Mouse (Mus musculus): ENCODE measurements around the gene Try5. TPM values are rescaled to one million over a fixed set of nuclear protein-coding genes. Genes with fewer than 3 reads are reported as not detected.
"Not testable (repeated sequence)": the region's sequence is repeated elsewhere in the genome, so short reads cannot be mapped to it uniquely, and the experiment has no call there.

The Try5 gene
- not detected for polyA plus RNA-seq (2017; shearing (Covaris generic))

- not testable (repeated sequence) for ATAC-seq
Observed at GRCm38 (mm10) chr6:41316741-41317140, at the start of gene Try5. TSS of gene Try5 (minus strand) at chr6:41316841.

DNA sequence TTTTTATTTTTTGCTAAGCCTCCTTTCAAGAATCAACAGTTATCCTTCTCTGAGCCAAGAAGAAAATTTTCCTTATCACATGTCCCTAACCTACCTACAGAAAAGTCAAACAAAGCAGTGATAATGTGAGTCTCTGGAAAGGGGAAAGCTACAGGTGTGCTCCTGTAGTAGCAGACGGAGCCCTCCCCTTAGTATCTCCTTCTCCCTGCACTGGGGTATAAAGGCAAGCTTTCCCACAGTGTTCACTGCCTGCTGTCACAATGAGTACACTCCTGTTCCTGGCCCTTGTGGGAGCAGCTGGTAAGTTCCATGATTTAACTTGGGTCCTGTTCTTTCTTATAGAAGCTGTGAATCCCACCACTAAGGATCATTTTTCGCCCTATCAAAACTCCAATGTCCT, 37.3 kb upstream of the Try5 start, which contains the start of gene Try10:
Gene Try10 (plus strand): TSS at position 174 of the 400 bp plus-strand sequence.
- ATAC-seq: no peak

DNA sequence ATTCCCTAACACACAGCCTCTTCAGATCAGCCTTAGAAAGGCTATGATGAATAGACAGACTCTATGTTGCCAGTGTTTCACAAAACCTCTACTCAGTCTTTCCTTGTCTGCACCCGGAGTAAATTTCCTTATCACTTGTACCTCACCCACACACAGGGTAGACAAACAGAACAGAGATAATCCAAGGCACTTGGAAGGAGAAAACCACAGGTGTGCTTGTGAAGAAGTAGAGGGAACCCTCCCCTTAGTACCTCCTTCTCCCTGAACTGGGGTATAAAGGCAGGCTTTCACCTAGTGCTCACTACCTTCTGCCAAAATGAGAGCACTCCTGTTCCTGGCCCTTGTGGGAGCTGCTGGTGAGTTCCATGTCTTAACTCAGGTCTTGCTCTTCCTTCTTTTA, 14.7 kb downstream of the Try5 start, which contains the start of gene Try4:
Gene Try4 (plus strand): TSS at position 301 of the 400 bp plus-strand sequence.
- no peak for ATAC-seq

GRCm38 (mm10) chr6:41298255-41298654, 18.4 kb downstream of the Try5 start:
- ATAC-seq: no peak

GRCm38 (mm10) chr6:41266140-41266539, 50.5 kb downstream of the Try5 start:
- ATAC-seq: no peak

GRCm38 (mm10) chr6:41262796-41263195, 53.8 kb downstream of the Try5 start:
- no peak for ATAC-seq

Other genes with a start within 250 kb of the Try5 start
- gene Try4, start 14.6 kb downstream of the Try5 start, polyA plus RNA-seq (2017; shearing (Covaris generic)): not detected
- gene Try10, start 37.3 kb upstream of the Try5 start, polyA plus RNA-seq (2017; shearing (Covaris generic)): under 1 TPM in 2 of 3 experiments, not detected in 1; 0.60 to 0.70 TPM
- gene Prss3, start 60.8 kb upstream of the Try5 start, polyA plus RNA-seq (2017; shearing (Covaris generic)): not detected
- not detected for gene Gm5771, start 75.5 kb upstream of the Try5 start, polyA plus RNA-seq (2017; shearing (Covaris generic))
- gene Gm10334, start 129.3 kb upstream of the Try5 start, polyA plus RNA-seq (2017; shearing (Covaris generic)): not detected
- not detected for gene Prss1, start 142.1 kb upstream of the Try5 start, polyA plus RNA-seq (2017; shearing (Covaris generic))
- 1 to 10 TPM in 2 of 3 experiments, under 1 TPM in 1; 0.45 to 4.0 (median 2.7) TPM for gene Prss2, start 204.9 kb upstream of the Try5 start, polyA plus RNA-seq (2017; shearing (Covaris generic))

Measured in inflammation-experienced regulatory T-cells, adult 6 months (primary cell).